In genomic region chr16:37680831-37681230, GRCm38 (mm10) we compare ENCODE assay signal across 16 mouse cellular contexts.
"Had no signal": no experiment of that assay in that cellular context is flagged by ENCODE, and none has a peak within 500 bp of the region (broad histone marks: within the 10 kb centered on the region; RNA-seq: fewer than 3 reads in every experiment).

No protein-coding gene starts in this region.

- H3K4me2 ChIP-seq: limb, embryonic 15.5 days; liver, embryonic 12.5 days; lung, embryonic 14.5 days; midbrain, embryonic 13.5 days; neural tube, embryonic 12.5 days had no signal

- H3K27me3 ChIP-seq: limb, embryonic 15.5 days; midbrain, embryonic 13.5 days; neural tube, embryonic 12.5 days had no signal

- H3K27ac ChIP-seq: left cerebral cortex, adult 2 months; limb, embryonic 15.5 days; liver, embryonic 12.5 days; midbrain, embryonic 13.5 days; neural tube, embryonic 12.5 days had no signal

- H3K9me3 ChIP-seq: limb, embryonic 15.5 days; liver, embryonic 12.5 days; megakaryocyte, embryonic 14.5 days; midbrain, embryonic 13.5 days; neural tube, embryonic 12.5 days had no signal

- H3K4me3 ChIP-seq: left cerebral cortex, adult 2 months; limb, embryonic 15.5 days; liver, embryonic 12.5 days; megakaryocyte, embryonic 14.5 days; midbrain, embryonic 13.5 days; neural tube, embryonic 12.5 days had no signal

- H3K9ac ChIP-seq: limb, embryonic 15.5 days; liver, embryonic 12.5 days; lung, embryonic 14.5 days; midbrain, embryonic 13.5 days; neural tube, embryonic 12.5 days had no signal

- H3K36me3 ChIP-seq: limb, embryonic 15.5 days; liver, embryonic 12.5 days; midbrain, embryonic 13.5 days; neural tube, embryonic 12.5 days had no signal

- DNase-seq: kidney, adult 18-20 months; kidney, postnatal 10 days; kidney, postnatal 4 days; lung, embryonic 14.5 days; lung, postnatal 10 days; lung, postnatal 4 days; right cerebral cortex, adult 18-20 months; right cerebral cortex, postnatal 25 days; thymus, adult 18-20 months; thymus, postnatal 14 days had no signal

- ATAC-seq: liver, embryonic 12.5 days; midbrain, embryonic 13.5 days had no signal
